Mouse (Mus musculus): Measurements from ENCODE around the gene Phykpl.
A peak's percentile ranks its signal among the peaks of the same experiment; 100 is the strongest.
"Not testable (repeated sequence)": the region's sequence is repeated elsewhere in the genome, so short reads cannot be mapped to it uniquely, and the experiment has no call there.

Phykpl gene

DNA sequence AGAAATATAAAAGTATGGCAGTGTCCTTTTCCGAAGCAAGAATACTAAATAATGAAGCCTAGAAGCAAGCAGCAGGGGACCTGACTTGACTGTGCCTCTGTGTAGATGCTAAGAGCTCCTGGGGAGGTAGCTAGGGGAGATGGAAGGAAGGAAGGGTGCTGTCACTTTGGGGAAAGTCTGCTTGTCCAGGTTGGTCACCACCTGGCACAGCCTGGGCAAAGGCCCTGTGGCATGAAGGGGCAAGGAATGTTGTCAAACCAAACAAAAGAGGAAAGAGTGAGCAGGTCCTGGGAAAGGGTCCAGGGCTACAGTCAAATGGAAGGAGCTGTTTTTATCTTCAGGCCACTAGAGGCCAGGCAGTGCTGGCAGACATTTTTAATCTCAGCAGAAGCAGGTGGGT lies 2.5 kb downstream of the Phykpl start:
- no peak for DNase-seq

DNA sequence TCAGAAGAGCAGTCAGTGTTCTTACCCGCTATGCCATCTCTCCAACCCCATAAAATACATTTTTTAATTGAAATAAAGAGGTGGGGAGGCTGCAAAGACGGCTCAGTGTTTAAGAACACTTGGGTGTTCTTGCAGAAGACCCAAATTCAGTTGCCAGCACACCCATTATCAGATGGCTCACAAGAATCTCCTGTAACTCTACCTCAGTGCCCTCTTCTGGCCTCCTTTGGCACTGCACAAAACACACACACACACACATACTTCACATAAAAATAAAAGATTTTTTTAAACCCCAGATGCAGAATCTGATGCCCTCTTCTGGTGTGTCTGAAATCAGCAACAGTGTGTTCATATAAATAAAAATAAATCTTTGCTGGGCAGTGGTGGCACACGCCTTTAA lies 4.3 kb downstream of the Phykpl start:
- DNase-seq = no peak

GRCm38 (mm10) chr11:51590002-51590401 lies 5.4 kb downstream of the Phykpl start:
- no peak for DNase-seq

- peak in 1 of 2 experiments; percentile 33 for DNase-seq
These were observed 6.6 kb downstream of the Phykpl start for GRCm38 (mm10) chr11:51591168-51591567.

- no peak for DNase-seq
These were observed 7.4 kb downstream of the Phykpl start for GRCm38 (mm10) chr11:51591915-51592314.

DNA sequence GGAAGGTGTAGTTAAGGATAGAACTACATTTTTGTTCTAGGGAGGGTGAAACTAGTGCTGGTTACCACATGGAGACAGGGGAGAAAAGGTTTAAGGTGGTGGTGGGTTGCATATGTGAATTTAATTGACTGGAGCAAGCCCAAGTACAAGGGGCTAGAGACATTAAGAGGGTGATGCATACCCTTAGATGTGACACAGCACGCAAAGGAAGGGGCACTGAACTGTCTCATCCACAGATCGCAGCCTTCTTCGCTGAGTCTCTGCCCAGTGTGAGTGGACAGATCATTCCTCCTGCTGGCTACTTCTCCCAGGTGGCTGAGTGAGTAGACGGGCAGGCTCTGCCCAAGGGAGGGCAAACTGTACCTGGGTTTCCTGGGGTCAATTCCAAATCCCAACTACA lies 8.8 kb downstream of the Phykpl start:
- DNase-seq = no peak

GRCm38 (mm10) chr11:51593849-51594248 lies 9.3 kb downstream of the Phykpl start:
- DNase-seq = no peak

DNA sequence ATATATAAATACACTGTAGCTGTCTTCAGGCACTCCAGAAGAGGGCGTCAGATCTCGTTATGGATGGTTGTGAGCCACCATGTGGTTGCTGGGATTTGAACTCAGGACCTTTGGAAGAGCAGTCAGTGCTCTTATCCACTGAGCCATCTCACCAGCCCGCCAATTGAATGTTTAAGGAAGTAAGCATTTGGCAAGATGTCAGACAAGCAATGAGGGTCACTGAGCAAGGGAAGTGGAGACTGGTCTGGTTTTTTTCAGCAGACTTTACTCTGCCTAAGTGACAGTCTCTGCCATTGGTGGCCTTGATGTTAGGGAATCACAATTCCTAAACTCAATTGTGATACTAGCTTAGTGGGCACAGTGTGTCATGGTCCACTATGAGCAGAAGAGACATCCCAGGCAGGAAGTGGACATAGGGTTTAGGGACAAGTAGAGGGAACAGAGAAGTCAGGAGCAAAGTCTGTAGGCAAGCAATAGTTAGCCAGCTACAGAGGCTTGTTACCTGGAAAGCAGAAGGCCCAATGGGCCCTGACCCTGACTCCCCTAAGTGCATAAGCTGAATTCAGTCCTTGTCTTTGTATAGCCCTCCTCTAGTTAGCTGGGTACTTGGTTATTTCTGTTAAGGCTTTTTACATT lies 10.3 kb downstream of the Phykpl start:
- no peak for DNase-seq

DNA sequence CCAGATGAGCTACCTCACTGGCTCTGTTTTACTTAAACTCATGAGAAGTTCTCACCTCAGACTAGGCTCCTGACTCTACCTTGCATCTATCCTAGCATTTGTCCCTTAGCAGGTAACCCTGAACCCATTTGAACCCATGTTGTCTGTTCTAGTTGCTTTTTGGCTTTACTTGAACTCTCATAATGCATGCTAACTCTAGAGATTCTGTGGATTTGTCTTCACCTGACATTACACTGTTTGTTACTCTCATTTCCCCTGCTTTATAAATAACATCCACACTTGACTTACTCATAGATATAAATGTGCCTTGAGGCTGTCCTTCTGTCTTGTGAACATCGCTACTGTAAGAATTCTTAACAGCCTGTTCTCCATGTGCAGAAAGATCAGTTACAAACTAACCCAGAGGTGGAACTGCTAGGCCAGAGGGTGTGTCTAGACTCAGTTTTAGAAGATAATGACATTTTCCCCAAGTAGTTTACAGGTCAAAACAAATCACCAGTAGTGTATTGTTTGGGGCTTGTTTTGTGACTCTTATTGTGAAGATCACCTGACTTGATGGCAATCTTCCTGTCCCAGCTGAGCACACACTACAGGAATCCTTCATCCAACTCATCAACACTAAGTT lies 11.0 kb downstream of the Phykpl start:
- DNase-seq = no peak

GRCm38 (mm10) chr11:51597553-51597952 lies 13.0 kb downstream of the Phykpl start:
- no peak for DNase-seq

GRCm38 (mm10) chr11:51602253-51602652 lies 17.7 kb downstream of the Phykpl start:
- DNase-seq = no peak

DNA sequence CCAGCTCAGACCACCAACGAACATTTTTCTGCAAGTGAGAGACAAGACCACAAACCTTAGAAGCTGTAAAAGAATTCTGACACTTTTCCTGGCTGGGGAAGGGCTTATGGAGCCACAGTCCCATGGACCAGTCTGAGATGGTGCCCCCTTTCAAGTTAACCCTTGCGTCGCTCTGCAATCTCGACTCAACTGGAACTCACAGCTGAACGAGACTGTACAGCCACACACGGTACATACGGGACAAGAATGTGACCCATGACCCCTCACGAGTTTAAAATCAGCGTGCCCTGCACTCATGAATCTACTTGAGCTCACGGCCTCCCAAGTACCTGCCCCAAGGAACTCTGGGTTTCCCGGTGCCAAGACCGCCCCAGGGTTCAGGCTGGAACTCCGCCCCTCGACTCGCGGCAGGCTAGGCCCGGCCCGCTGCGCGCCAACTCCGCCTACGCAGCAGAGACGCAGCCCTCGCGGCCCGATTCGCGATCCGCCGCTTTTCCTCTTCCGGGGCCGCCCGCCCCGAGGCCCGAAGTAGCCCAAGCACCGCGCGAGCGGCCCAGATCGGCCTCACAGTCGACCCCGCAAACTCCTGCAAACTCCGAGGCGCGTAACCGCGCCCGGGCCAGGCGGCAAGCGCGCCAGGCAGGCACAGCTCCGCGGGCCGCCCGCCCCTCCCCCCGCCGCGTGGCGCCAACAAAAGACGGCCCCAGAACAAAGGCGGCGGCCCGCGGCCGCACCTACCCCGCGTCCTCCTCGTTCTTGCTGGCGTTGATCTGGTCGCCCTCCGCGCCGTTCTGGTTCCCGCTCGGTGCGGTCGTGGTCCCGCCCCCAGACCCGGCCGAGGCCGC lies 21.3 kb downstream of the Phykpl start:
- DNase-seq = peak; percentile 94 to 96

- peak; percentile 97 for DNase-seq
These were observed 22.0 kb downstream of the Phykpl start, which contains the start of gene Hnrnpab for GRCm38 (mm10) chr11:51606447-51607095. Gene Hnrnpab (minus strand): TSS chr11:51606847.

GRCm38 (mm10) chr11:51607096-51607738 lies 22.7 kb downstream of the Phykpl start:
- DNase-seq = no peak

GRCm38 (mm10) chr11:51609266-51609909 lies 24.8 kb downstream of the Phykpl start:
- no peak for DNase-seq

- DNase-seq = not testable (repeated sequence)
These were observed 25.4 kb downstream of the Phykpl start for GRCm38 (mm10) chr11:51609940-51610339.

DNA sequence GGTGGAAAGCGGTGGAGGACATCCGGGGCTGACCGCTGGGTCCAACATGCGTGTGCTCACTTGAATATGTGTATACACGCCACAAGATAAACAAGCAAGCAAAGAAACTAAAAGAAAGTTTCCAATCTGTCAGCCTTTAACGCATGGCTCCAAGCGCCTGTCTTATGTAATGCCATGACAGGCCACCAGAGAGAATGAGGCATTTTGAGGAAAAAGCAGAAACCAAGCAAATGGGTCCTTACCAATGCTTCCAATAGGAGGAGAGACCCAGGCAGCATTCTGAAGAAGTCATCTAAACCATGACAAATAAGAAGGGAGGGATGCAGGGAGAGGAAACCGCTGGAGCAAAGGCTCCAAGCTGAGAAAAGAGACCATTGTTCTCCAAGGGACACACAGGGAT lies 29.7 kb downstream of the Phykpl start:
- DNase-seq = no peak

GRCm38 (mm10) chr11:51615129-51615528 lies 30.6 kb downstream of the Phykpl start:
- DNase-seq = peak; percentile 29 to 64

DNA sequence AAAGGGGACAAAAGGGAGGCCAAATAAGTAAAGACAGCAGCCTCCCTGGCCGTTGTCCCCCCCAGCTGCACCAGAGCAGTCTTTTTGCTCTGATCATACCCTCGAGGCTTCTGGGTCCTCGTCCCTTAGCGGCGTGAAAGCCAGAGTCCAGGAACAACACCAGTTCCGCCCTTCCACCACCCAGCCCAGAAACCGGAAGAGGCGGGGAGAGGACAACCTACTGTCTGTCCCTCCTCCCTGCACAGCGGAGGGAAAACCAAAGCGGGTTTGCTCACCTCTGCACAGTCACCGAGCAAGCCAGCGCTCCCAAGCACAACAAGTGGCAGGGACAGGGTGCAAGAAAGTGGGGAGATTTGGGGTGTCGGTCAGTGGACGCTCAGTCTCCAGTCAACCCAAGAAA lies 31.0 kb downstream of the Phykpl start:
- DNase-seq = peak; percentile 84 to 87

DNA sequence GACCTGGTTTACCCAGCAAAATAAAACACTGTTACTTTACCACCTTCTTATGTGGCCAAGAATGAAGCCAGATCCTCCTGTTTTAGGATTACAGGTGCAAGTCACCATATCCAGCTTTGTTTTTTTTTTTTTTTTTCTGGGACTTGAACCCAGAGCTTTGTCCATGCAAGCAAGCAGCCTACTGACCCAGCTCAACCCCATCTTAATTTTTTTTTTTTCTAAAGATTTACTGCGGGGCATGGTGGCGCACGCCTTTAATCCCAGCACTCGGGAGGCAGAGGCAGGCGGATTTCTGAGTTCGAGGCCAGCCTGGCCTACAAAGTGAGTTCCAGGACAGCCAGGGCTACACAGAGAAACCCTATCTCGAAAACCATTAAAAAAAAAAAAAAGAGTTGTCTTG lies 31.6 kb downstream of the Phykpl start:
- not testable (repeated sequence) for DNase-seq

GRCm38 (mm10) chr11:51617693-51618092 lies 33.1 kb downstream of the Phykpl start:
- DNase-seq = peak; percentile 60 to 78

DNA sequence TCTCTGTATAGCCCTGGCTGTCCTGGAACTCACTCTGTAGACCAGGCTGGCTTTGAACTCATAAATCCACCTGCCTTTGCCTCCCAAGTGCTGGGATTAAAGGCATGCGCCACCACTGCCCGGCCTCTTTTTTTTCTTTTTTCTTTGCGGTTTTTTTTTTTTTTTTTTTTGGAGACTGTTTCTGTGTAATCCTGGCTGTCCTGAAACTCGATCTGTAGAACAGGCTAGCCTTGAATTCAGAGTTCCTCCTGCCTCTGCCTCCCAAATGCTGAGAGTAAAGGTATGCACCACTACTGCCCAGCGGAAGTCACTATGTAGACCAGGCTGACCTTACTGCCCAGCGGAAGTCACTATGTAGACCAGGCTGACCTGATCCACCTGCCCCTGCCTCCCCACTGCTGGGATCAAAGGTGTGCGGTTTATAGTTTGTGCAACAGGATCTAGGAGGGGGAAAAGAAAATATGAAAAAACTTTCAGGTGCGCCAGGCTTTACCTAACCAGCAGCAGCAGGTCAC lies 34.4 kb downstream of the Phykpl start:
- no peak for DNase-seq

Measured in lung, adult 18-20 months (tissue).